Mouse (Mus musculus) lung, postnatal 0 days (tissue): Measurements from ENCODE around the gene Ctnna3. TPM values are rescaled to one million over a fixed set of nuclear protein-coding genes. Genes with fewer than 3 reads are reported as not detected.

ENCODE experiments used
- ATAC-seq: fragments of 200-750 bp; cut with Nextera tagmentation; 2 replicates; pipeline ENCODE4 v1.8.0; 2017; ENCODE audit warnings: moderate library complexity
- DNase-seq: peaks from one replicate; pipeline ENCODE4 v3.0.0-alpha.2; 2016; ENCODE audit warnings: low spot score
- H3K27ac ChIP-seq: fragments of 300-500 bp; sonication (generic); 2 replicates; pipeline ENCODE4 v1.5.1; 2014; ENCODE audit warnings: antibody characterized with exemption, mild to moderate bottlenecking, low read length, mixed read lengths
- H3K27me3 ChIP-seq: fragments of 300-500 bp; sonication (generic); replicated peaks from 2 replicates; pipeline ENCODE4 v1.6.1; 2014; ENCODE audit warnings: low read length, mixed read lengths; ENCODE audit not compliant: insufficient read depth
- H3K36me3 ChIP-seq: fragments of 300-500 bp; sonication (generic); 2 replicates; pipeline ENCODE4 v1.6.1; 2014; ENCODE audit warnings: low read length, mixed read lengths; ENCODE audit not compliant: insufficient read depth
- H3K4me1 ChIP-seq: fragments of 300-500 bp; sonication (generic); 2 replicates; pipeline ENCODE4 v1.6.1; 2014; ENCODE audit warnings: antibody characterized with exemption, low read depth, low read length, mixed read lengths; ENCODE audit not compliant: insufficient read depth
- H3K4me2 ChIP-seq: fragments of 300-500 bp; sonication (generic); replicated peaks from 2 replicates; pipeline ENCODE4 v1.6.1; 2014; ENCODE audit warnings: low read depth, mild to moderate bottlenecking, low read length, moderate library complexity, mixed read lengths
- H3K4me3 ChIP-seq: fragments of 300-500 bp; sonication (generic); 2 replicates; pipeline ENCODE4 v1.5.1; 2014; ENCODE audit warnings: low read depth, low read length
- H3K9ac ChIP-seq: fragments of 300-500 bp; sonication (generic); replicated peaks from 2 replicates; pipeline ENCODE4 v1.6.1; 2014; ENCODE audit warnings: low read depth, mild to moderate bottlenecking
- H3K9me3 ChIP-seq: fragments of 300-500 bp; sonication (generic); 2 replicates; pipeline ENCODE4 v1.6.1; 2016; ENCODE audit warnings: low read length, mixed read lengths
- CTCF ChIP-seq: IDR thresholded peaks from 2 replicates; pipeline ENCODE4 v1.5.1; 2016; ENCODE audit warnings: antibody characterized with exemption, mild to moderate bottlenecking
- EP300 ChIP-seq: IDR thresholded peaks from 2 replicates; pipeline ENCODE4 v1.6.1; 2016; ENCODE audit warnings: antibody characterized with exemption, mild to moderate bottlenecking, control low read depth
- WGBS: fragments of 180-500 bp; shearing (Covaris S2); extraction: QIAGEN DNeasy Blood & Tissue Kit; methylation state at CpG from one replicate; pipeline ENCODE4 v1.1.7; 2014; 5-methylcytosine and 5-hydroxymethylcytosine counted together
- polyA plus RNA-seq: library from polyadenylated mRNA; unstranded; fragments of >200 nt; fragmentation: Nextera tagmentation; extraction: Ambion mirVana; gene quantifications from 2 replicates; pipeline ENCODE4 v1.2.1, GENCODE M21; 2015

Ctnna3 gene
- polyA plus RNA-seq, 1 experiment from 2014 or later: 0.19 TPM

GRCm38 (mm10) chr10:63423591-63424474 lies 6.1 kb upstream of the Ctnna3 start:
- DNase-seq (no peak), ATAC-seq (no peak)
- H3K27ac ChIP-seq: no peak overlapping the region
- WGBS: 91% methylated on average over 9 of the region's 9 CpGs
- no peaks in the 10 kb centered on the region for H3K36me3 ChIP-seq
- H3K4me2 ChIP-seq: no peak overlapping the region
- H3K9ac ChIP-seq: no peak overlapping the region
- H3K4me3 ChIP-seq: no peak overlapping the region
- no peaks in the 10 kb centered on the region for H3K27me3 ChIP-seq
- TF ChIP-seq EP300 (no peak), CTCF (no peak)
- H3K9me3 ChIP-seq: no peaks in the 10 kb centered on the region
- H3K4me1 ChIP-seq: no peaks in the 10 kb centered on the region; the same call in 1 of the 2 replicates

GRCm38 (mm10) chr10:63424475-63424814 lies 5.5 kb upstream of the Ctnna3 start:
- no peak for ATAC-seq
- Histone ChIP-seq H3K4me2 (no peak overlapping the region), H3K4me1 (no peaks in the 10 kb centered on the region; the same call in 1 of the 2 replicates), H3K9me3 (no peaks in the 10 kb centered on the region), H3K9ac (no peak overlapping the region), H3K27me3 (no peaks in the 10 kb centered on the region), H3K27ac (no peak overlapping the region), H3K4me3 (no peak overlapping the region), H3K36me3 (no peaks in the 10 kb centered on the region)
- DNase-seq: peak; percentile 62
- TF ChIP-seq EP300: no peak
- peak; percentile 67 for TF ChIP-seq CTCF

- TF ChIP-seq CTCF (no peak), EP300 (no peak)
Observed at GRCm38 (mm10) chr10:63427146-63427545, 2.8 kb upstream of the Ctnna3 start.

GRCm38 (mm10) chr10:63428243-63429022 lies 1.5 kb upstream of the Ctnna3 start:
- ATAC-seq (no peak), DNase-seq (peak; percentile 45)
- H3K27ac ChIP-seq: no peak overlapping the region
- no peaks in the 10 kb centered on the region; the same call in 1 of the 2 replicates for H3K4me1 ChIP-seq
- no peaks in the 10 kb centered on the region for H3K27me3 ChIP-seq
- peak overlapping the region; percentile 64 for H3K4me2 ChIP-seq
- TF ChIP-seq EP300 (no peak), CTCF (no peak)
- WGBS: 15% methylated on average over 19 of the region's 19 CpGs
- H3K36me3 ChIP-seq: no peaks in the 10 kb centered on the region
- H3K9ac ChIP-seq: 0 out of 2 replicates have a peak overlapping the region, but pooled peaks have one; percentile 32
- H3K9me3 ChIP-seq: no peaks in the 10 kb centered on the region
- peak overlapping the region; percentile 94 for H3K4me3 ChIP-seq

More at GRCm38 (mm10) chr10:63427146-63427545, 2.8 kb upstream of the Ctnna3 start:
- no peak overlapping the region for H3K4me3 ChIP-seq
- no peak overlapping the region for H3K4me2 ChIP-seq
- no peaks in the 10 kb centered on the region for H3K9me3 ChIP-seq
- H3K27me3 ChIP-seq: no peaks in the 10 kb centered on the region
- no peak overlapping the region for H3K27ac ChIP-seq
- ATAC-seq (no peak), DNase-seq (no peak)
- WGBS: 76% methylated on average over 8 of the region's 8 CpGs
- H3K9ac ChIP-seq: no peak overlapping the region
- no peaks in the 10 kb centered on the region for H3K36me3 ChIP-seq
- H3K4me1 ChIP-seq: no peaks in the 10 kb centered on the region; the same call in 1 of the 2 replicates

- under 1% methylated on average over 11 of the region's 11 CpGs for WGBS
- DNase-seq: no peak
Observed at GRCm38 (mm10) chr10:63429023-63429340, 916 bp upstream of the Ctnna3 start.

GRCm38 (mm10) chr10:63429380-63429779 lies 518 bp upstream of the Ctnna3 start:
- Histone ChIP-seq H3K4me1 (no peaks in the 10 kb centered on the region; the same call in 1 of the 2 replicates), H3K27me3 (no peaks in the 10 kb centered on the region), H3K4me3 (peak overlapping the region; percentile 94), H3K27ac (peak overlapping the region; percentile 79), H3K9ac (peak overlapping the region; percentile 56), H3K9me3 (no peaks in the 10 kb centered on the region), H3K36me3 (no peaks in the 10 kb centered on the region), H3K4me2 (peak overlapping the region; percentile 64)
- ATAC-seq (peak; percentile 95), DNase-seq (peak; percentile 95)
- TF ChIP-seq EP300: no peak
- no peak for TF ChIP-seq CTCF
- WGBS: under 1% methylated on average over 34 of the region's 34 CpGs

More at GRCm38 (mm10) chr10:63429023-63429340, 916 bp upstream of the Ctnna3 start:
- Histone ChIP-seq H3K4me2 (peak overlapping the region; percentile 64), H3K9me3 (no peaks in the 10 kb centered on the region), H3K9ac (0 out of 2 replicates have a peak overlapping the region, but pooled peaks have one; percentile 32), H3K36me3 (no peaks in the 10 kb centered on the region), H3K4me3 (peak overlapping the region; percentile 94), H3K4me1 (no peaks in the 10 kb centered on the region; the same call in 1 of the 2 replicates), H3K27me3 (no peaks in the 10 kb centered on the region), H3K27ac (no peak overlapping the region)
- no peak for TF ChIP-seq CTCF
- no peak for TF ChIP-seq EP300
- ATAC-seq: no peak
